Mouse (Mus musculus): ENCODE measurements around the gene Morc4.

Gene Morc4

GRCm38 (mm10) chrX:139807391-139807790, 64.1 kb downstream of the Morc4 start:
- no peak for DNase-seq (ENCODE audit: extremely low read depth, low read depth)

GRCm38 (mm10) chrX:139805918-139806317, 65.6 kb downstream of the Morc4 start:
- DNase-seq (ENCODE audit: extremely low read depth, low read depth) = no peak

- DNase-seq (ENCODE audit: extremely low read depth, low read depth) = no peak
Measured at GRCm38 (mm10) chrX:139803028-139803427, 68.4 kb downstream of the Morc4 start.

- no peak for DNase-seq (ENCODE audit: extremely low read depth, low read depth)
Measured at GRCm38 (mm10) chrX:139800406-139800878, 71.0 kb downstream of the Morc4 start, which contains the start of gene Cldn2. TSS of gene Cldn2 (plus strand) at chrX:139800828.

- no peak for DNase-seq (ENCODE audit: extremely low read depth, low read depth)
Measured at GRCm38 (mm10) chrX:139799953-139800352, 71.5 kb downstream of the Morc4 start.

GRCm38 (mm10) chrX:139797875-139798274, 73.6 kb downstream of the Morc4 start:
- no peak for DNase-seq (ENCODE audit: extremely low read depth, low read depth)

GRCm38 (mm10) chrX:139796037-139796436, 75.4 kb downstream of the Morc4 start:
- DNase-seq (ENCODE audit: extremely low read depth, low read depth) = no peak

- DNase-seq (ENCODE audit: extremely low read depth, low read depth) = no peak
Measured at GRCm38 (mm10) chrX:139794072-139794845, 77.2 kb downstream of the Morc4 start.

GRCm38 (mm10) chrX:139785764-139786163, 85.7 kb downstream of the Morc4 start:
- no peak for DNase-seq (ENCODE audit: extremely low read depth, low read depth)

GRCm38 (mm10) chrX:139783045-139783422, 88.4 kb downstream of the Morc4 start:
- DNase-seq (ENCODE audit: extremely low read depth, low read depth) = no peak

GRCm38 (mm10) chrX:139782278-139783044, 89.0 kb downstream of the Morc4 start, which contains the start of gene Ripply1:
TSS of gene Ripply1 (minus strand) at chrX:139782353.
- DNase-seq (ENCODE audit: extremely low read depth, low read depth) = no peak

GRCm38 (mm10) chrX:139781563-139781962, 89.9 kb downstream of the Morc4 start:
- DNase-seq (ENCODE audit: extremely low read depth, low read depth) = no peak

GRCm38 (mm10) chrX:139780988-139781387, 90.5 kb downstream of the Morc4 start:
- DNase-seq (ENCODE audit: extremely low read depth, low read depth) = no peak

- no peak for DNase-seq (ENCODE audit: extremely low read depth, low read depth)
Measured at GRCm38 (mm10) chrX:139779401-139779800, 92.1 kb downstream of the Morc4 start.

GRCm38 (mm10) chrX:139778886-139779285, 92.6 kb downstream of the Morc4 start:
- no peak for DNase-seq (ENCODE audit: extremely low read depth, low read depth)

GRCm38 (mm10) chrX:139777357-139777756, 94.1 kb downstream of the Morc4 start:
- DNase-seq (ENCODE audit: extremely low read depth, low read depth) = no peak

GRCm38 (mm10) chrX:139775084-139775612, 96.3 kb downstream of the Morc4 start:
- no peak for DNase-seq (ENCODE audit: extremely low read depth, low read depth)

GRCm38 (mm10) chrX:139774309-139775083, 97.0 kb downstream of the Morc4 start:
- peak; percentile 61 for DNase-seq (ENCODE audit: extremely low read depth, low read depth)
